Mouse (Mus musculus) leukemia stem cell, adult 10-12 weeks (primary cell): ENCODE measurements around the gene Mucl1. TPM values are rescaled to one million over a fixed set of nuclear protein-coding genes. Genes with fewer than 3 reads are reported as not detected.

Experiments used
- polyA plus RNA-seq: library from polyadenylated mRNA; stranded (reverse); fragments of >175 nt; gene quantifications from 2 replicates; pipeline ENCODE4 v1.2.3, GENCODE M21; 2012; ENCODE audit warnings: low replicate concordance

Mucl1 gene
- polyA plus RNA-seq: not detected in 2 replicates

GRCm38 (mm10) chr15:103755369-103755768, at the start of gene Mucl1:
Gene Mucl1, minus strand, starts transcription at chr15:103755469.

Other genes starting within 250 kb of the Mucl1 start
- gene Ppp1r1a, start 217.5 kb downstream of the Mucl1 start, polyA plus RNA-seq: not detected in 2 replicates
- not detected in 2 replicates for gene Glycam1, start 190.4 kb downstream of the Mucl1 start, polyA plus RNA-seq
- gene Mucl2, start 143.8 kb upstream of the Mucl1 start, polyA plus RNA-seq: not detected in 2 replicates